Mouse (Mus musculus): ENCODE data around the gene Tceanc2. TPM values are rescaled to one million over a fixed set of nuclear protein-coding genes. Genes with fewer than 3 reads are reported as not detected.

The Tceanc2 gene
- polyA plus RNA-seq, 1 experiment from 2014 or later: 18.7 TPM

DNA sequence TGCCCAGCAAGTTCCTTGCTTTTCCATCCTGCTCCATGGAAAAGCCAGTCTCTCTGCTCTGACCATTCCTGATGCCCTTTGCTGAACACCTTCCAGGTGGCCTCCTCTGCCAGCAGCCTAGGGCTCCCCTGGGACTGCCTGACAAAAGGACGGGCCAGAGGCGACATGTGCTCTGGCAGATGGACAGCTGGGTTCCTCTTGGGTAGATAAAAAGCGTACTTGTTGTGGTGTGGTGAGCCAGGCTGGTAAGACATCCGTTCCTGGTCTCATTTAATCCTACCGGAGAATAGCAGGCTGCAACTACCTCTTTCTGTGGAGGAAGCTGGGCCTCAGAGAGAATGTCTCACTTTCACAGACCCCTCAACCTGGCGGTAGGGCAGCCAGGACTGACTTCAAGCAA lies 82.9 kb downstream of the Tceanc2 start:
- 17% methylated on average over 6 of the region's 6 CpGs for WGBS
- H3K9me3 ChIP-seq (ENCODE audit: control insufficient read depth, low read length): no peaks in the 10 kb centered on the region
- DNase-seq: peak; percentile 45
- H3K4me3 ChIP-seq (replicated peaks; ENCODE audit: low read depth, low read length): no peak overlapping the region
- no peaks in the 10 kb centered on the region for H3K36me3 ChIP-seq (ENCODE audit: control insufficient read depth, insufficient read depth, low read length)
- H3K27ac ChIP-seq (replicated peaks; ENCODE audit: low read depth, low read length): peak overlapping the region; percentile 49; the same call in 1 of the 2 replicates
- no peak for ATAC-seq (ENCODE audit: low FRiP score, low TSS enrichment)
- H3K4me2 ChIP-seq (ENCODE audit: low read length): no peak overlapping the region
- H3K4me1 ChIP-seq (ENCODE audit: control insufficient read depth, insufficient read depth, low read length): peaks cover 16% of the 10 kb centered on the region; the same call in 1 of the 2 replicates
- H3K27me3 ChIP-seq (ENCODE audit: control insufficient read depth, insufficient read depth, low read length): no peaks in the 10 kb centered on the region
- no peak overlapping the region for H3K9ac ChIP-seq (replicated peaks; ENCODE audit: low read length)

DNA sequence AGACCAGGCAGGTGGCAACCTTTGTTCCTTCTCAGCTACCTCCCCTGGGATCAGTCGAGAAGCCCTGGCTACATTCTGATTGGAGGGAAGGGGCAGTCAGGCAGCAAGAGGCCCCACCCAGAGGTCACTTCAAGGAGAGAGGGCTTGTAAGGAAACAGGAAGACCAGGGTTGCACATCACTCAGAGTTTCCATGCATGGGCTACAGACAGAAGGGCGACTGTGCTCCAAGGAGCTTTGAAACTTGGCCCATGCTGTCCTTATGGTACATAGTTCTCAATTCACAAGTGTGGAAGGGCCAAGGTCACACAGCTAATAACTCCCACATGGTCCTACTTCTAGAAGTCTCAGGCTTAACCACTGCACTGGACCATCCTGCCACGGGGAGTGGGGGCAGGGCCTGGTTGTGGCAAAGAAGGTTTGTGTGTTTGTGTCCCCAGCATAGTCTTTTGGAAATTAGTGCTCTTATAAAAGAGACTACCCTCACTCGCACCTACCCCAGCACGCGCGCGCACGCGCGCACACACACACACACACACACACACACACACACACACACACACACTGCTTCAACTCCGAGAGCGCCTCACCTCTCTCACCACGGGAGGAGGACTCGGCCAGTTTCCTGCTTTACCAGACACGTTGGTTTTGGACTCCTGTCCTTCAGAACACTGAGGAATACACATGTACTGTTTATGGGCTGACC lies 84.3 kb downstream of the Tceanc2 start:
- H3K4me1 ChIP-seq (ENCODE audit: control insufficient read depth, insufficient read depth, low read length): peaks cover 16% of the 10 kb centered on the region; the same call in 1 of the 2 replicates
- DNase-seq (no peak), ATAC-seq (ENCODE audit: low FRiP score, low TSS enrichment) (no peak)
- no peak overlapping the region for H3K4me3 ChIP-seq (replicated peaks; ENCODE audit: low read depth, low read length)
- no peak overlapping the region for H3K4me2 ChIP-seq (ENCODE audit: low read length)
- no peaks in the 10 kb centered on the region for H3K27me3 ChIP-seq (ENCODE audit: control insufficient read depth, insufficient read depth, low read length)
- H3K9me3 ChIP-seq (ENCODE audit: control insufficient read depth, low read length): no peaks in the 10 kb centered on the region
- no peaks in the 10 kb centered on the region for H3K36me3 ChIP-seq (ENCODE audit: control insufficient read depth, insufficient read depth, low read length)
- H3K9ac ChIP-seq (replicated peaks; ENCODE audit: low read length): no peak overlapping the region
- no peak overlapping the region for H3K27ac ChIP-seq (replicated peaks; ENCODE audit: low read depth, low read length)
- WGBS: 84% methylated on average over 16 of the region's 16 CpGs

DNA sequence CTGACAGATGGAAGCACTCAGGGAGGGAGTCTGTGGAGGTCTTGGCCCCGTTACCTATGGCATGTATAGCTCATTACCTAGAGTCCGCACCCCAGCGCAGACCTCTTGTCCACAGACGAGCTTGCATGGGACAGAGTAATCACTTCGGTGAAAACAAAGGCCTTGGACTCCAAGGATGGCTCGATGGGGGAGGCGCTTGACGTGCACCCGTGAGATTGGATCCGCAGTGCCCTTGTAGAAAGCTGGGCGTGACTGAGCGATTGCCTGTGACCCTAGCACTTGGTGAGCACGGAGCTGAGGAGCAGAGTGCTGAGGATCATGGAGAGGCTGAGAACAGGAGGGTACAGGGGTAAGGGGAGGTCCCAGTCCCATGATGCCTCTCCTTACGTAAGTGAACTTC lies 87.2 kb downstream of the Tceanc2 start:
- DNase-seq (no peak), ATAC-seq (ENCODE audit: low FRiP score, low TSS enrichment) (no peak)
- Histone ChIP-seq H3K9ac (replicated peaks; ENCODE audit: low read length) (no peak overlapping the region), H3K9me3 (ENCODE audit: control insufficient read depth, low read length) (no peaks in the 10 kb centered on the region), H3K4me3 (replicated peaks; ENCODE audit: low read depth, low read length) (no peak overlapping the region), H3K4me1 (ENCODE audit: control insufficient read depth, insufficient read depth, low read length) (0 out of 2 replicates have a peak, but pooled peaks cover 5% of the 10 kb centered on the region), H3K36me3 (ENCODE audit: control insufficient read depth, insufficient read depth, low read length) (no peaks in the 10 kb centered on the region), H3K27ac (replicated peaks; ENCODE audit: low read depth, low read length) (no peak overlapping the region), H3K4me2 (ENCODE audit: low read length) (no peak overlapping the region), H3K27me3 (ENCODE audit: control insufficient read depth, insufficient read depth, low read length) (no peaks in the 10 kb centered on the region)
- 81% methylated on average over 14 of the region's 14 CpGs for WGBS

DNA sequence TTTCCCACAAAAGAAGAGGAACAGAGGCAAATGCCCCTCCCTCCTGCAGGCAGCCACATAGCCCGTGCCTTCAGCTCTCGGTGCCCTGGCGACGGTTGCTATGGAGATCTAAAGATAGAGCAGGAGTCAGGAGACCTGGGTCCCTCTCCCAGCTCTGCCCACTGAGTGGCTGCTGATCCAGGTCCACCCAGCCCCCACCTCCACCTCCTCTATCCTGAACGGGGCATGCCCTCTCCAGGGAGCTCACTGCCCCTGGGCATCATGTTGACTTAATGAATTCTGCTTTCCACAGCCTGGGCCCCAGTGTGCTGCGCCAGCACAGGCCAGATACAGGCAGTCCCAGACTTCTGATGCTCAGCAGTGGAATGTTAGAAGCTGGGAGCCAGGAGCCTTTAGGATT lies 94.1 kb downstream of the Tceanc2 start:
- Histone ChIP-seq H3K9ac (replicated peaks; ENCODE audit: low read length) (no peak overlapping the region), H3K4me1 (ENCODE audit: control insufficient read depth, insufficient read depth, low read length) (peaks cover 19% of the 10 kb centered on the region), H3K27me3 (ENCODE audit: control insufficient read depth, insufficient read depth, low read length) (no peaks in the 10 kb centered on the region), H3K4me3 (replicated peaks; ENCODE audit: low read depth, low read length) (no peak overlapping the region), H3K27ac (replicated peaks; ENCODE audit: low read depth, low read length) (peak overlapping the region; percentile 81), H3K9me3 (ENCODE audit: control insufficient read depth, low read length) (no peaks in the 10 kb centered on the region), H3K36me3 (ENCODE audit: control insufficient read depth, insufficient read depth, low read length) (no peaks in the 10 kb centered on the region), H3K4me2 (ENCODE audit: low read length) (peak overlapping the region; percentile 8; the same call in 1 of the 2 replicates)
- DNase-seq (peak; percentile 85), ATAC-seq (ENCODE audit: low FRiP score, low TSS enrichment) (peak; percentile 93)
- WGBS: 0% methylated on average over 6 of the region's 6 CpGs

DNA sequence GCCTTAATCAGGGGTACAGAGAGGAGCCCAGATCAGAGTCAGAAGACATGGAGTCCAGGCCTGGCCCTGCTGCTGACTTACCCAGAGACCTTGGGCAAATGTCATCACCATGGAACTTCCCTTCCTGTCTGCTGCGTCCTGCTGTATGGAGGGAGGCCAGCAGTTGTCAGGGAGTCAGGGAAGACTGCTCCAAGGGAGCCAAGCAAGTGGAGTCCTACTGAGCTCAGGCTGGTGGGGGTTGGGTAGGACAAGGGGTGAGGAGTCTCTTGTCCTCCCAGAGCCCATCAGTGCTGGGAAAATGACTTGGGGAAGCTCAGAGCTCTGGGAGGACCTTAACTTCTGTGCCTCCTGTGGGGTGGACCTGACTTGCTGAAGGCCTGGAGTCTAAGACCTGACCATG lies 94.6 kb downstream of the Tceanc2 start:
- DNase-seq (peak; percentile 27), ATAC-seq (ENCODE audit: low FRiP score, low TSS enrichment) (no peak)
- no peak overlapping the region for H3K9ac ChIP-seq (replicated peaks; ENCODE audit: low read length)
- H3K4me3 ChIP-seq (replicated peaks; ENCODE audit: low read depth, low read length): no peak overlapping the region
- peak overlapping the region; percentile 8; the same call in 1 of the 2 replicates for H3K4me2 ChIP-seq (ENCODE audit: low read length)
- H3K27me3 ChIP-seq (ENCODE audit: control insufficient read depth, insufficient read depth, low read length): no peaks in the 10 kb centered on the region
- H3K4me1 ChIP-seq (ENCODE audit: control insufficient read depth, insufficient read depth, low read length): peaks cover 19% of the 10 kb centered on the region
- no peaks in the 10 kb centered on the region for H3K36me3 ChIP-seq (ENCODE audit: control insufficient read depth, insufficient read depth, low read length)
- no peaks in the 10 kb centered on the region for H3K9me3 ChIP-seq (ENCODE audit: control insufficient read depth, low read length)
- WGBS: 5% methylated on average over 1 of the region's 1 CpGs
- H3K27ac ChIP-seq (replicated peaks; ENCODE audit: low read depth, low read length): peak overlapping the region; percentile 81

Other genes with a start within 250 kb of the Tceanc2 start
- gene Mrpl37, start 112.2 kb downstream of the Tceanc2 start, polyA plus RNA-seq (2014; fragmentation: Nextera tagmentation; extraction: Ambion mirVana): 72.9 and 85.5 TPM in 2 replicates
- gene Cyb5rl, start 112.1 kb downstream of the Tceanc2 start, polyA plus RNA-seq (2014; fragmentation: Nextera tagmentation; extraction: Ambion mirVana): 5.2 and 5.3 TPM in 2 replicates
- gene Cdcp2, start 82.2 kb downstream of the Tceanc2 start, polyA plus RNA-seq (2014; fragmentation: Nextera tagmentation; extraction: Ambion mirVana): 0.08 TPM in 1 of 2 replicates, not detected in the other
- gene Tmem59, start 717 bp downstream of the Tceanc2 start, polyA plus RNA-seq (2014; fragmentation: Nextera tagmentation; extraction: Ambion mirVana): 334 and 361 TPM in 2 replicates
- gene Ldlrad1, start 30.1 kb upstream of the Tceanc2 start, polyA plus RNA-seq (2014; fragmentation: Nextera tagmentation; extraction: Ambion mirVana): not detected in 2 replicates
- 47.5 and 50.7 TPM in 2 replicates for gene Lrrc42, start 74.4 kb upstream of the Tceanc2 start, polyA plus RNA-seq (2014; fragmentation: Nextera tagmentation; extraction: Ambion mirVana)
- gene Hspb11, start 74.5 kb upstream of the Tceanc2 start, polyA plus RNA-seq (2014; fragmentation: Nextera tagmentation; extraction: Ambion mirVana): 38.2 and 45.7 TPM in 2 replicates
- not detected in 2 replicates for gene Dio1, start 128.1 kb upstream of the Tceanc2 start, polyA plus RNA-seq (2014; fragmentation: Nextera tagmentation; extraction: Ambion mirVana)
- 55.2 and 61.9 TPM in 2 replicates for gene Yipf1, start 135.2 kb upstream of the Tceanc2 start, polyA plus RNA-seq (2014; fragmentation: Nextera tagmentation; extraction: Ambion mirVana)
- 16.5 and 23.2 TPM in 2 replicates for gene Ndc1, start 188.7 kb upstream of the Tceanc2 start, polyA plus RNA-seq (2014; fragmentation: Nextera tagmentation; extraction: Ambion mirVana)